Mouse (Mus musculus): Measurements from ENCODE around the gene Vti1a. TPM values are rescaled to one million over a fixed set of nuclear protein-coding genes. Genes with fewer than 3 reads are reported as not detected.

Gene Vti1a
- total RNA-seq, 1 experiment from 2014 or later: 57.6 TPM

- ATAC-seq (replicated peaks; ENCODE audit: insufficient number of reproducible peaks, low FRiP score, low TSS enrichment, poor library complexity, severe bottlenecking): no peak
These were observed 15.6 kb upstream of the Vti1a start for GRCm38 (mm10) chr19:55300525-55300924.

- ATAC-seq (replicated peaks; ENCODE audit: insufficient number of reproducible peaks, low FRiP score, low TSS enrichment, poor library complexity, severe bottlenecking): no peak
These were observed 11.1 kb upstream of the Vti1a start for GRCm38 (mm10) chr19:55305024-55305423.

GRCm38 (mm10) chr19:55311874-55312273 is 4.2 kb upstream of the Vti1a start:
- ATAC-seq (replicated peaks; ENCODE audit: insufficient number of reproducible peaks, low FRiP score, low TSS enrichment, poor library complexity, severe bottlenecking): peak; percentile 77

GRCm38 (mm10) chr19:55313649-55314048 is 2.4 kb upstream of the Vti1a start:
- ATAC-seq (replicated peaks; ENCODE audit: insufficient number of reproducible peaks, low FRiP score, low TSS enrichment, poor library complexity, severe bottlenecking): no peak

GRCm38 (mm10) chr19:55315452-55316108 is 515 bp upstream of the Vti1a start, which contains the start of gene Zdhhc6:
Zdhhc6 (minus strand) TSS chr19:55316032.
- peak; percentile 47 for ATAC-seq (replicated peaks; ENCODE audit: insufficient number of reproducible peaks, low FRiP score, low TSS enrichment, poor library complexity, severe bottlenecking)

- no peak for ATAC-seq (replicated peaks; ENCODE audit: insufficient number of reproducible peaks, low FRiP score, low TSS enrichment, poor library complexity, severe bottlenecking)
These were observed 806 bp downstream of the Vti1a start for GRCm38 (mm10) chr19:55316901-55317300.

GRCm38 (mm10) chr19:55319036-55319435 is 2.9 kb downstream of the Vti1a start:
- no peak for ATAC-seq (replicated peaks; ENCODE audit: insufficient number of reproducible peaks, low FRiP score, low TSS enrichment, poor library complexity, severe bottlenecking)

- ATAC-seq (replicated peaks; ENCODE audit: insufficient number of reproducible peaks, low FRiP score, low TSS enrichment, poor library complexity, severe bottlenecking): no peak
These were observed 3.4 kb downstream of the Vti1a start for GRCm38 (mm10) chr19:55319521-55319920.

- ATAC-seq (replicated peaks; ENCODE audit: insufficient number of reproducible peaks, low FRiP score, low TSS enrichment, poor library complexity, severe bottlenecking): no peak
These were observed 6.5 kb downstream of the Vti1a start for GRCm38 (mm10) chr19:55322604-55323003.

GRCm38 (mm10) chr19:55327510-55327909 is 11.4 kb downstream of the Vti1a start:
- ATAC-seq (replicated peaks; ENCODE audit: insufficient number of reproducible peaks, low FRiP score, low TSS enrichment, poor library complexity, severe bottlenecking): no peak

GRCm38 (mm10) chr19:55331776-55332175 is 15.7 kb downstream of the Vti1a start:
- no peak for ATAC-seq (replicated peaks; ENCODE audit: insufficient number of reproducible peaks, low FRiP score, low TSS enrichment, poor library complexity, severe bottlenecking)

- ATAC-seq (replicated peaks; ENCODE audit: insufficient number of reproducible peaks, low FRiP score, low TSS enrichment, poor library complexity, severe bottlenecking): peak; percentile 87
These were observed 16.7 kb downstream of the Vti1a start for GRCm38 (mm10) chr19:55332641-55333268.

- no peak for ATAC-seq (replicated peaks; ENCODE audit: insufficient number of reproducible peaks, low FRiP score, low TSS enrichment, poor library complexity, severe bottlenecking)
These were observed 19.8 kb downstream of the Vti1a start for GRCm38 (mm10) chr19:55335881-55336280.

- no peak for ATAC-seq (replicated peaks; ENCODE audit: insufficient number of reproducible peaks, low FRiP score, low TSS enrichment, poor library complexity, severe bottlenecking)
These were observed 20.3 kb downstream of the Vti1a start for GRCm38 (mm10) chr19:55336441-55336840.

- ATAC-seq (replicated peaks; ENCODE audit: insufficient number of reproducible peaks, low FRiP score, low TSS enrichment, poor library complexity, severe bottlenecking): no peak
These were observed 21.0 kb downstream of the Vti1a start for GRCm38 (mm10) chr19:55337066-55337465.

GRCm38 (mm10) chr19:55337664-55338063 is 21.6 kb downstream of the Vti1a start:
- ATAC-seq (replicated peaks; ENCODE audit: insufficient number of reproducible peaks, low FRiP score, low TSS enrichment, poor library complexity, severe bottlenecking): no peak

- no peak for ATAC-seq (replicated peaks; ENCODE audit: insufficient number of reproducible peaks, low FRiP score, low TSS enrichment, poor library complexity, severe bottlenecking)
These were observed 24.4 kb downstream of the Vti1a start for GRCm38 (mm10) chr19:55340521-55340920.

- ATAC-seq (replicated peaks; ENCODE audit: insufficient number of reproducible peaks, low FRiP score, low TSS enrichment, poor library complexity, severe bottlenecking): no peak
These were observed 25.3 kb downstream of the Vti1a start for GRCm38 (mm10) chr19:55341377-55341776.

- ATAC-seq (replicated peaks; ENCODE audit: insufficient number of reproducible peaks, low FRiP score, low TSS enrichment, poor library complexity, severe bottlenecking): no peak
These were observed 26.3 kb downstream of the Vti1a start for GRCm38 (mm10) chr19:55342423-55342822.

- ATAC-seq (replicated peaks; ENCODE audit: insufficient number of reproducible peaks, low FRiP score, low TSS enrichment, poor library complexity, severe bottlenecking): no peak
These were observed 27.2 kb downstream of the Vti1a start for GRCm38 (mm10) chr19:55343274-55343673.

All from monocyte, adult 5-6 weeks (primary cell).